Mouse (Mus musculus): ENCODE measurements around the gene Rwdd4a.

Gene Rwdd4a

GRCm38 (mm10) chr8:47590400-47590799 is 56.9 kb downstream of the Rwdd4a start:
- no peak for DNase-seq

GRCm38 (mm10) chr8:47600664-47601063 is 67.2 kb downstream of the Rwdd4a start:
- DNase-seq, result peak; percentile 28 to 63
